Mouse (Mus musculus) liver, adult 2 months (tissue): ENCODE data around the gene Cntnap5c.

ENCODE experiments used
- CTCF ChIP-seq: fragments of 200-500 bp; IDR thresholded peaks from 2 replicates; pipeline ENCODE4 v1.5.1; 2011; ENCODE audit warnings: low read depth, low read length, control low read depth
- POLR2A ChIP-seq: fragments of 200-500 bp; IDR thresholded peaks from 2 replicates; pipeline ENCODE4 v1.6.1; 2011; ENCODE audit warnings: low read length, control low read depth; ENCODE audit not compliant: insufficient read depth; ENCODE audit errors: extremely low read depth

GRCm38 (mm10) chr17:58069912-58070311 lies 300.5 kb downstream of the Cntnap5c start:
- TF ChIP-seq POLR2A (no peak), CTCF (no peak)
